Mouse (Mus musculus) urinary bladder, postnatal 10 days (tissue): ENCODE data around the gene Csrnp1.
A peak's percentile ranks its signal among the peaks of the same experiment; 100 is the strongest.

ENCODE experiments used
- DNase-seq: peaks from one replicate; pipeline ENCODE4 v3.0.0; 2022; ENCODE audit warnings: low spot score

Csrnp1 gene

GRCm38 (mm10) chr9:120002893-120003292 is 18.4 kb upstream of the Csrnp1 start:
- no peak for DNase-seq

GRCm38 (mm10) chr9:120001945-120002725 is 17.7 kb upstream of the Csrnp1 start:
- DNase-seq: peak; percentile 55

GRCm38 (mm10) chr9:120000761-120001160 is 16.3 kb upstream of the Csrnp1 start:
- DNase-seq: no peak

DNA sequence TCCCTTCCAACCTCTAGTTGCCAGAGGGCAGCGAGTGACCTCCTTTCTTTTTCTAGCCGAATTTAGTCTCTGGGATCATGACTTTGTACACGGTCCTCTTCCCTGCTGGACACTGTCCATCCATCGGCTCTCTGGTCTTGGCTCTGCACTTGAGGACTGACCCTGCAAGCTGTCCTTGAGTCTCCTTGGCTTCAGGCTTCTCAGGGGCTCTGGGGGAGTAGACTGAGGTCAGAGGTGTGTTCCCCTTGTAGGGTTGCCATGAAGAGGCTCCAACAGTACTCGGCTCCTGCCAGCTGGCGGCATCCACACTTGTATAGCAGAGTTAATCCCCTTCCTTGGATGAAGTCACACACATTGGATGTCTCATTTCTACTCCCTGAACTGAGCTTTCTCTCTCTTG is 15.2 kb upstream of the Csrnp1 start:
- no peak for DNase-seq

DNA sequence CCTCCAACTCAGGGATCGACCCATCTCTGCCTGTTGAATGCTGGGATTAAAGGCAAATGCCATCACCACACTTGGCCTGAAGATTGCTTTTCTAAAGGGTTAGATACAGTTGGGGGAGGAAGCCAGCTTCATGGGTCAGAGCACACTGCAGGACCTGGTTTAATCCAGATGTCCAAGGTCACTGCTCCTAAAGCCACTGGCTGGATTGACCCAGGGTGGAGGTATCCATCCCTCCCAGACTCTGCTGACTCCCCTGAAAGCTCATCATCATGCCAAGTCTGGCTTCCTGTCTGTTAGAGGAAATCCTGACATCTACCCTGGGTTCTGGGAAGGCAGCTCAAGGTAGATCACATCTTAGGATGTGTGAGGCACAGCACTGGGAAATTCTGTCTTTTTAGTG is 14.3 kb upstream of the Csrnp1 start:
- no peak for DNase-seq

DNA sequence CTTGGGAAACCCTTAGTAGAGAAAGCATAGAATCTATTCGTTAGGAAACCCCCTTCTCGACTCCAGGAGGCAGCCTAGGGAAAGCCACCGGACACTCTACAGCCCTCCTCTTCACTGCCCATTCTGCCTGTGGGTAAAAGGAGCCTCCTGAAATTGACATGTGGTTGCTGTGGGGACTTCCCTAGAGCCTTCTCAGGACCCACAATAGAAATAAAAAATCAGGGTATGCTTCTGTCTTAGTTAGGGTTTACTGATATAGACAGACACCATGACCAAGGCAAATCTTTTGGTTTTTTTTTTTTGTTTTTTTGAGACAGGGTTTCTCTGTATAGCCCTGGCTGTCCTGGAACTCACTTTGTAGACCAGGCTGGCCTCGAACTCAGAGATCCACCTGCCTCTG is 11.6 kb upstream of the Csrnp1 start:
- DNase-seq: no peak

- no peak for DNase-seq
These were observed 9.7 kb upstream of the Csrnp1 start for GRCm38 (mm10) chr9:119994207-119994606.

DNA sequence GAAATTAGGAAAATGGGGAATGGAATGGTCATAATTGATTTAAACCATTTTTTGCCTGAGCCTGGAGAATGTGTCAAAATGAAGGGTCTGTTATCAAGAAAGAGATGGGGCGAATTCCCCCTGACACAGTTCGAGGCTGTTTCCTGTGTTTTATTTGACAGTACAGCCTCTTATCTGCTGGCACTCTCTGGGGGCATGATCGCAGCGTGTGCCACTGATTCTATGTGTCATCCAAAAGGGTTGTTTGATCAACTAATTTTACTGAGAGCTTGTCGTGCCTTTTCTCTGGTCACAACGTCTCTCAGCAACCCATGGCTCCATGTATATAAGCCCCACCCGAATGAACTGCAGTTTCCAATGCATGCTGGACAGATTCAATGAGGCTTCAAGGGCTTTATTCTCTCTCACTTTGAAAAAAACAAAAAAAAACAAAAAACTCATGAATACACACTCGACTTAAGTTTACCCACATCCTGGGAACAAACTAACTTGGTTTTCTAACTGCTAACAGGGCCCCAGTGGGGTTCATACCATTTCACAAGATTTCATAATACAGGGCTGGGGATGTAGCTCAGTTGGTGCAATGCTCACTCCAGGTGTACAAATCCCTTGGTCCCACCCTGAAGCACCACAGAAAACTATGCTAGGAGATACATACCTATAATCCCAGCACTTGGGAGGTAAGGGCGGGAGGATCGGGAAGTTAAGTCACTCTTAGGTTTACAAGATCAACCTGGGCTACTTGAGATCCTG is 8.8 kb upstream of the Csrnp1 start:
- no peak for DNase-seq

DNA sequence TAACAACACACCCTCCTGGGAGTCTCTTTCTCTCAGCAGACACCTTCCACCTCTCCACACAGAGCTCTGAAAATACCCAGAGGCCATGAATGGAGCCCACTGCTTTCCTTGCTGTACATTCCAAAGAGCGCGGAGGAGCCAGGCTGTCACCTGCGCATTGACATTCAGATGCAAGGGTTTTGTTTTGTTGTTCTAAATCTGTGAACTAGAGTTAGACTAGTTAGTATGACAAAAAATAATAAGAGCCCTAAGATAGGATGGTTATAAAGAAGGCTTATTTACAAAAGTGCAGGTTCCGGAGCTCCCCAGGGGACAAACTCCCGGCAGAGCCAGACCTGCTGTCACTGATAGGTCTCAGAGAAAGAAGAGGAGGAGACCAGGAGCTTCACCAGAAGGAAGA is 6.9 kb upstream of the Csrnp1 start:
- DNase-seq: no peak

- DNase-seq: no peak
These were observed 3.8 kb upstream of the Csrnp1 start for GRCm38 (mm10) chr9:119988304-119988703.

DNA sequence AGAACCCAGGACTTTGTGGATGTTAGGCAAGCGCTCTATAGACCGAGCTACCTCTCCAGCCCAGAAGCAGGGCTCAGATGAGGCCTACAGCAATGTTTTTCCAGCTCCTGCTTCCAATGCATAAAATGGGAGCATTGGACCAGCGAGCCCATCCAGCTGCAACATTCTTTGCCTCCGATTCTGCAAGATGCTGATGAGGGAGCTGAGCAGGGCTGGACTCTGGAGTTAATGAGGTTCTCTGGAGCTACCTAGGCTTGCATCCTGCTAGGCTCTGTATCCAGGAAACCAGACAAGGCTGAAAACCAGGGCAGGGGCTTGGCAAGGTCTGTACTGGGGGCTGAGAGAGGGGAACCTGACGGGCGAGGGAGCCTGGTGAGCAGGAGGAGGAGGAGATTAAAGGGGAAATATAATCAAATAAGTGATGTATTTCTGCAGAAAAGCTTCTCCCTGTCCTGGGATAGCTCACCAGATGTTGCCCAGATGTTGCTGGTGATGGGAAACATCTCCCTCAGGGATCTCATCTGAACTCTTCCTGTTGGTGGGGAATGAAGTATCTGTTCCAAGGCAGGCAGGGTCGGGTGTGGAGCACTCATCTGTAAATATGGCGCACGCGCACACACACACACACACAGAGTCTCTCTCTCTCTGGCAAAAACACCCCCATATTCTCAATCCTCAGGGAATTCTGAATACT is 1.6 kb upstream of the Csrnp1 start:
- DNase-seq: no peak

GRCm38 (mm10) chr9:119983585-119984535 is 598 bp downstream of the Csrnp1 start:
- peak; percentile 80 for DNase-seq

GRCm38 (mm10) chr9:119982956-119983551 is 1.4 kb downstream of the Csrnp1 start:
- no peak for DNase-seq

- no peak for DNase-seq
These were observed 2.1 kb downstream of the Csrnp1 start for GRCm38 (mm10) chr9:119982241-119982811.

DNA sequence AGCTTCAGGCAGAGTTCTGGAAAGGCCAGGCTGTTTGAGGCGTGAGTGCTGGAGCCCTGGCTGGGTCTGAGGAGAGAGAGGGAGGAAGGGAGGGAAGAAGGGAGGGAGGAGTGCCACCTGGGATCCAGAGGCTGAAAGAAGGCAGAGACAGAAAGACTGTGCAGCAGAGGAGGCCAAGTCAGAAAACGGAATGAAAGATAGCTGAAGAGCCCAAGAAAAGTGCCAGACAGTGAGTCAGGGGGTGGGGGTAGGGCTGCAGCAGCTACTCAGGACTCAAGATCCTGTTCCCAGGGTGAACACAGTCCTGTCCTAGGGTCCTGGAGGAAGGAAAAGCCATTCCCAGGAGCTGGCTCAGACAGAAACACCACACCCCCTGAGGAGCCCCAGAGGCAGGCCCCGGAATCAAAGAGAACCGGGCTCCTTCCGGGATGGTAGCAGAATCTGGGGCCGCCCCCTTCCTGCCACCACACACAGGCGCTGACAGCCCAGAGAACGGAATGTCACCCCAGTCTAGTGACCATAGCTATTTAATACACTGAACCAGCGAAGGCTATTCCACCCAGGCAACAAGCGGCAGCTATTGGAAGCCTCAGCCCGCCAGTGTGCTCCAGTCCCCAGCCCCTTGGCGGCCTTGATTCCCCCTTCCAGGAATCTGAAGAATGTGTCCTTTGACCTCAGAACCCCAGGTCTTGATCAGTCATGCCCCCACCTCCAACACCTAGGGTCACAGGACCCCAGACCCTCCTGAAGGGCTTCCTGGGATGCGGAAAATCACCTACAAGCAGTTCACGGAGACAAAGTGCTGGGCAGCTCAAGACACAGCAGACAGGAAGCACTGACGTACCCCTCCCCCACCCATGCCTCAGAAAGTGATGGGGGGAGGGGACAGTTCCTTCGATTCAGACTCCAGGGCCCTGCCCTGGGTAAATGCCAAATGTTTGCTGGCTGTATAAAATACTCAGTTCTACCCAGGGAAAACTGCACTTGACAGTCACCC is 3.0 kb downstream of the Csrnp1 start:
- no peak for DNase-seq

DNA sequence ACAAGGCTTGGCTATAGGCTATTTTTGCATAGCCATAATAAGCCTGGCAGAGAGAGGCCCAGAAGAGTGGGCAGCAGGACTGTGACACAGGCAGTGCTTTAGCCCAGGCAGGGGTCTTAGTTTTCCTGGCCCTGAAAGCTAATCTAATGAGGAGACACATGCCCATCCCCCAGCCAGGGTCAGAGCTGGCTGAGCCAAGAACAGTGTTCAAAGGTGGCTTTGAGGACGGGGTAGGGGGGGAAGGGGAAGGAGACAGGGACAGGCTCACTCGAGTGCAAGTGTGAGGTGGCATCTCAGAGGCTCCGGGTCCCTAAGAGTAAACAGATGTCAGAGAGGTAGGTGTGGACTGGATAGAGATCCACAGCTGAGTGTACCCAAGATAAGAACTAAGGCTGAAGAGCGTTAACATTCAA is 3.7 kb downstream of the Csrnp1 start:
- DNase-seq: no peak

GRCm38 (mm10) chr9:119979749-119980148 is 4.7 kb downstream of the Csrnp1 start:
- DNase-seq: no peak

GRCm38 (mm10) chr9:119978811-119979441 is 5.5 kb downstream of the Csrnp1 start:
- no peak for DNase-seq

- DNase-seq: no peak
These were observed 6.2 kb downstream of the Csrnp1 start for GRCm38 (mm10) chr9:119978151-119978810.
